Mouse (Mus musculus) C2C12 (cell line): ENCODE results near the gene Gdf7. TPM values are rescaled to one million over a fixed set of nuclear protein-coding genes. Genes with fewer than 3 reads are reported as not detected.

ENCODE experiments used
- H3K27me3 ChIP-seq: one replicate; pipeline ENCODE4 v1.6.1; 2011; ENCODE audit not compliant: control insufficient read depth, insufficient read depth, insufficient read length
- H3K36me3 ChIP-seq: one replicate; pipeline ENCODE4 v1.6.1; 2011; ENCODE audit not compliant: control insufficient read depth, insufficient read depth
- H3K4me3 ChIP-seq: one replicate; pipeline ENCODE4 v1.5.1; 2011; ENCODE audit warnings: mild to moderate bottlenecking, control low read depth; ENCODE audit not compliant: poor library complexity, insufficient read depth, severe bottlenecking
- H3K79me2 ChIP-seq: one replicate; pipeline ENCODE4 v1.6.1; 2011; ENCODE audit not compliant: control insufficient read depth, insufficient read depth
- H3K79me3 ChIP-seq: one replicate; pipeline ENCODE4 v1.6.1; 2011; ENCODE audit warnings: low read depth, control low read depth
- H3ac ChIP-seq: one replicate; pipeline ENCODE3; 2011; ENCODE audit warnings: low read depth; ENCODE audit not compliant: control insufficient read depth, insufficient read length
- CEBPB ChIP-seq: IDR thresholded peaks from one replicate; pipeline ENCODE4 v1.6.1; 2011; ENCODE audit warnings: low read depth, mild to moderate bottlenecking, control low read depth, moderate library complexity
- CTCF ChIP-seq: IDR thresholded peaks from one replicate; pipeline ENCODE4 v1.5.1; 2011; ENCODE audit not compliant: control insufficient read depth, insufficient read depth, insufficient read length
- FOSL1 ChIP-seq: IDR thresholded peaks from one replicate; pipeline ENCODE4 v1.8.0; 2011; ENCODE audit warnings: mild to moderate bottlenecking, low read length; ENCODE audit not compliant: poor library complexity, insufficient read depth, severe bottlenecking
- MAX ChIP-seq: IDR thresholded peaks from one replicate; pipeline ENCODE4 v1.6.1; 2011; ENCODE audit warnings: mild to moderate bottlenecking, control low read depth
- MYOD1 ChIP-seq: IDR thresholded peaks from one replicate; pipeline ENCODE4 v1.6.1; 2011; ENCODE audit warnings: low read depth; ENCODE audit not compliant: control insufficient read depth, insufficient read length
- MYOG ChIP-seq: IDR thresholded peaks from one replicate; pipeline ENCODE4 v1.6.1; 2011; ENCODE audit not compliant: control insufficient read depth, insufficient read length; ENCODE audit errors: extremely low read depth
- USF1 ChIP-seq: IDR thresholded peaks from one replicate; pipeline ENCODE4 v1.6.1; 2011; ENCODE audit warnings: low read depth, mild to moderate bottlenecking, control low read depth, moderate library complexity
- polyA plus RNA-seq: library from polyadenylated mRNA; unstranded; fragments of >200 nt; fragmentation: generic; extraction: Trizol; gene quantifications from one replicate; pipeline ENCODE4 v1.2.1, GENCODE M21; 2012; ENCODE audit warnings: missing spikeins

The Gdf7 gene
- polyA plus RNA-seq, 1 experiment = 0.09 TPM

DNA sequence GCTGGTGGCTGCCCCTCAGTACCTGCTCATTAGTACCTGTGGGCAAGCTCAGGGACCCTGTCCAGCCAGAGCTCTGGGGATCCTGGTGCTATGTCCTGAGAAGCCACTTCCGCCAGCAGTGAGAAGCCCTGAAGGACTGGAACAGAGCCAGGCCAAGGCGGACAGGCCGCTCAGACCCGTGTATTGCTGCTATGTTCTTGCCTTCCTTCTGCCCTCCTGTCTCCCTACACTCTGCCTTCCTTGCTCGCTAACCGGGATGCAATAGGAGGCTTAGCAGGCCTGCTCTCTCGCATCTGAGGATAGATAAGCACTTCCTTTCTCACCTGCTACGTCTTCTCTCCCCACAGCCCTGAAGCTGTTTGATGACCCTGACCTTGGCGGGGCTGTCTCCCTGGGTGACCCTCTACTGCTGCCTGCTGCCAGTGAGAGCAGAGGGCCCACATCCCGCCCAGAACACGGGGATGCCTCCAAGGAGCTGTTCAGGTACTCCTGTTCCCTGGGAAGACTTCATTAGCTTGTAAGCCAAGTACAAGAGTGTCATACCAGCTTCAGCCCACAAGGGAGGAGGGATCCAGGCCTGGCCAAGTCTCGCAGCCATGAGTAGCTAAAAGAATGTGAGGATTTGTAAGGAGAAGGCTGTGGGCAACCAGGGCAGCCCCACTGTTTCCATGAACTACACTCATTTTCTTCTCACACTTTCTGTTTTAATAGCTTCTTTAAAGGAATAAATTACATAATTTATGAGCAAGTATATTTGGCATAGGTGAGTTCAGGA, 35.7 kb upstream of the Gdf7 start:
- Histone ChIP-seq H3K79me3 (no peaks in the 10 kb centered on the region), H3ac (no peak overlapping the region), H3K4me3 (no peak overlapping the region), H3K36me3 (peaks cover 53% of the 10 kb centered on the region), H3K27me3 (no peaks in the 10 kb centered on the region), H3K79me2 (no peaks in the 10 kb centered on the region)
- no peak for TF ChIP-seq MYOD1
- TF ChIP-seq MYOG = no peak
- no peak for TF ChIP-seq MAX
- TF ChIP-seq CEBPB = no peak
- no peak for TF ChIP-seq FOSL1
- no peak for TF ChIP-seq CTCF
- no peak for TF ChIP-seq USF1

- Histone ChIP-seq H3K4me3 (no peak overlapping the region), H3ac (no peak overlapping the region), H3K79me3 (no peaks in the 10 kb centered on the region), H3K36me3 (peaks cover 48% of the 10 kb centered on the region), H3K79me2 (no peaks in the 10 kb centered on the region), H3K27me3 (no peaks in the 10 kb centered on the region)
- TF ChIP-seq CEBPB = no peak
- TF ChIP-seq MYOD1 = no peak
- TF ChIP-seq USF1 = no peak
- no peak for TF ChIP-seq MYOG
- no peak for TF ChIP-seq MAX
- no peak for TF ChIP-seq CTCF
- no peak for TF ChIP-seq FOSL1
Measured at GRCm38 (mm10) chr12:8336601-8337285, 35.0 kb upstream of the Gdf7 start.

- no peak for TF ChIP-seq USF1
- no peak for TF ChIP-seq MYOG
- TF ChIP-seq CTCF = no peak
- TF ChIP-seq FOSL1 = no peak
- no peak for TF ChIP-seq MAX
- TF ChIP-seq MYOD1 = no peak
- no peak for TF ChIP-seq CEBPB
- Histone ChIP-seq H3K36me3 (peaks cover 48% of the 10 kb centered on the region), H3K79me3 (no peaks in the 10 kb centered on the region), H3K27me3 (no peaks in the 10 kb centered on the region), H3K79me2 (no peaks in the 10 kb centered on the region), H3K4me3 (no peak overlapping the region), H3ac (no peak overlapping the region)
Measured at GRCm38 (mm10) chr12:8335503-8335902, 33.7 kb upstream of the Gdf7 start.

GRCm38 (mm10) chr12:8334261-8334660, 32.5 kb upstream of the Gdf7 start:
- Histone ChIP-seq H3K4me3 (no peak overlapping the region), H3K36me3 (peaks cover 39% of the 10 kb centered on the region), H3K79me3 (no peaks in the 10 kb centered on the region), H3K27me3 (no peaks in the 10 kb centered on the region), H3ac (no peak overlapping the region), H3K79me2 (no peaks in the 10 kb centered on the region)
- TF ChIP-seq CEBPB = no peak
- no peak for TF ChIP-seq MYOG
- no peak for TF ChIP-seq USF1
- TF ChIP-seq MYOD1 = no peak

DNA sequence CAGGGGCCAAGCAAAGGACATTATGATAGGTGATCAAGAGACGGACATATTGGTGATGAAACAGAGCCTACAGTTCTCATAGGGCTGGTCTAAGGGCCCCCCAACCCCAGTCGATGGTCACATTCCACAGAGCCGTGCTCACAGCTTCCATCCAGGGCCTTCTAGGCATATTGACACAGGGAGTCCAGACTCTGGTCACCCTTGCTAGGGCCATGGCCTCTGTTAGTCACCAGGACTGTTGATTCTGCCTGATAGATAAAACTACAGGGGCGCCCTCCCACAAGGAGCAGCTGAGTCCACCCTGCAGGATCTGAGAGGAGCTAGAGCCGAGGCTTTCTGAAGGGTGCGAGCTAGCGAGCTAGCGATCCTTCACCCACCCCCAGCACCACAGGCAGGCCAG, 31.9 kb upstream of the Gdf7 start:
- Histone ChIP-seq H3K4me3 (no peak overlapping the region), H3K79me2 (no peaks in the 10 kb centered on the region), H3ac (no peak overlapping the region), H3K36me3 (peaks cover 38% of the 10 kb centered on the region), H3K79me3 (no peaks in the 10 kb centered on the region), H3K27me3 (no peaks in the 10 kb centered on the region)
- TF ChIP-seq FOSL1 (no peak), MYOG (no peak), MAX (no peak), MYOD1 (no peak), USF1 (no peak), CTCF (no peak), CEBPB (no peak)
